Mouse (Mus musculus) heart, embryonic 11.5 days (tissue): ENCODE results near the gene Zswim5. TPM values are rescaled to one million over a fixed set of nuclear protein-coding genes. Genes with fewer than 3 reads are reported as not detected.

Experiments used
- ATAC-seq: fragments of 200-750 bp; cut with Nextera tagmentation; replicated peaks from 2 replicates; pipeline ENCODE4 v1.8.0; 2017; ENCODE audit warnings: moderate library complexity; ENCODE audit not compliant: insufficient number of reproducible peaks, low FRiP score, low TSS enrichment
- H3K27ac ChIP-seq: fragments of 300-500 bp; sonication (generic); 2 replicates; pipeline ENCODE4 v1.5.1; 2014; ENCODE audit warnings: mild to moderate bottlenecking, low read depth, low read length
- H3K27me3 ChIP-seq: fragments of 300-500 bp; sonication (generic); 2 replicates; pipeline ENCODE4 v1.6.1; 2014; ENCODE audit warnings: mild to moderate bottlenecking, low read length, mixed read lengths; ENCODE audit not compliant: control insufficient read depth, insufficient read depth
- H3K36me3 ChIP-seq: fragments of 300-500 bp; sonication (generic); 2 replicates; pipeline ENCODE4 v1.6.1; 2014; ENCODE audit warnings: mild to moderate bottlenecking, low read length, moderate library complexity, mixed read lengths; ENCODE audit not compliant: control insufficient read depth, insufficient read depth
- H3K4me1 ChIP-seq: fragments of 300-500 bp; sonication (generic); 2 replicates; pipeline ENCODE4 v1.6.1; 2014; ENCODE audit warnings: low read length; ENCODE audit not compliant: control insufficient read depth, insufficient read depth
- H3K4me2 ChIP-seq: fragments of 300-500 bp; sonication (generic); 2 replicates; pipeline ENCODE4 v1.6.1; 2014; ENCODE audit warnings: mild to moderate bottlenecking, moderate library complexity
- H3K4me3 ChIP-seq: fragments of 300-500 bp; sonication (generic); 2 replicates; pipeline ENCODE4 v1.5.1; 2014; ENCODE audit warnings: low read depth, low read length
- H3K9ac ChIP-seq: fragments of 300-500 bp; sonication (generic); 2 replicates; pipeline ENCODE4 v1.6.1; 2014; ENCODE audit warnings: mild to moderate bottlenecking, low read depth, low read length, moderate library complexity
- H3K9me3 ChIP-seq: fragments of 300-500 bp; sonication (generic); replicated peaks from 2 replicates; pipeline ENCODE4 v1.6.1; 2016; ENCODE audit warnings: low read length; ENCODE audit not compliant: control insufficient read depth
- WGBS: fragments of 180-500 bp; shearing (Covaris S2); extraction: QIAGEN DNeasy Blood & Tissue Kit; methylation state at CpG from one replicate; pipeline ENCODE4 v1.1.7; 2014; ENCODE audit not compliant: insufficient replicate concordance; 5-methylcytosine and 5-hydroxymethylcytosine counted together
- polyA plus RNA-seq: library from polyadenylated mRNA; unstranded; fragments of >200 nt; fragmentation: Nextera tagmentation; extraction: Ambion mirVana; gene quantifications from 2 replicates; pipeline ENCODE4 v1.2.1, GENCODE M21; 2014

Zswim5 gene
- polyA plus RNA-seq, 1 experiment from 2014 or later = 1.2 TPM

DNA sequence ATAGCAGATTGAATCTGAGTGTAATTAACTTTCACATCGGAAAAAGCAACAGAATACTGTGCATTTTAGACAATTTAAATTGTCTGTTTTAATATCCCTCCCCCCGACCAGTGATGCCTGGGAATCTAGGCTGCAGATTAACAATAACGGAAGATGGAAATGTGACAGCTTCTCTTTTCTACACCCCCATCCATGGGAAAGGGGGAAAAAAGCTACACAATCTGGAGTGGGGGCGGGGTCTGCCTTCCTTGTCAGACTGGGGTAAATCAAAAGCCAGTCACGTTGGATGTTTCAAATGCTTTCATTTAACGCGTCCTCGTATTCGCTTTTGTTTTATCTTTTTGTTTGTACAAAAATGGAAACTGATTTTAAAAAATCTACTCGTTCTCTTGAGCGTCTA is 1.3 kb downstream of the Zswim5 start:
- 7% methylated on average over 11 of the region's 11 CpGs for WGBS
- no peak overlapping the region for H3K27ac ChIP-seq
- peak overlapping the region; percentile 78 for H3K4me3 ChIP-seq
- peak overlapping the region; percentile 92 for H3K4me2 ChIP-seq
- no peak for ATAC-seq
- peak overlapping the region; percentile 72; the same call in 1 of the 2 replicates for H3K9ac ChIP-seq
- no peaks in the 10 kb centered on the region for H3K36me3 ChIP-seq
- peaks cover 4% of the 10 kb centered on the region; the same call in 1 of the 2 replicates for H3K27me3 ChIP-seq
- H3K9me3 ChIP-seq = no peaks in the 10 kb centered on the region
- H3K4me1 ChIP-seq = no peaks in the 10 kb centered on the region

DNA sequence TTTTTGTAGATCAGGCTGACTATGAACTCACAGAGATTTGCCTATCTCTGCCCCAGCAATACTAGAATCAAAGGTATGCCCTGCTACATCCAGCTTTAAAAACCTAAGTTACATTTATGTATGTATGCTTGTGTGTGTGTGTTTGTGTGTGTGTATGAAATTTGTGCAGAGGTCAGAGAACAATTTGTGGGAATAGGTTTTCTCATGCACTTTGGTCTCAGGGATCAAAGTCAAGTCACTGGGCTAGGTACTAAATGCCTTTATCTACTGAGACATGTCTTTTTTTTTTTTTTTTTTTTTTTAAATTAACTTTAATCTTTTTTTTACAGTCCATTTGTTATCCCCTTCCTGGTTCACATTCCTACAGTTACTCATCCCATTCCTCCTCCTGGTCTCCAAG is 5.5 kb downstream of the Zswim5 start:
- Histone ChIP-seq H3K36me3 (no peaks in the 10 kb centered on the region), H3K27me3 (no peaks in the 10 kb centered on the region), H3K27ac (no peak overlapping the region), H3K4me1 (no peaks in the 10 kb centered on the region), H3K9ac (no peak overlapping the region), H3K4me3 (no peak overlapping the region), H3K9me3 (no peaks in the 10 kb centered on the region), H3K4me2 (no peak overlapping the region)
- no peak for ATAC-seq

DNA sequence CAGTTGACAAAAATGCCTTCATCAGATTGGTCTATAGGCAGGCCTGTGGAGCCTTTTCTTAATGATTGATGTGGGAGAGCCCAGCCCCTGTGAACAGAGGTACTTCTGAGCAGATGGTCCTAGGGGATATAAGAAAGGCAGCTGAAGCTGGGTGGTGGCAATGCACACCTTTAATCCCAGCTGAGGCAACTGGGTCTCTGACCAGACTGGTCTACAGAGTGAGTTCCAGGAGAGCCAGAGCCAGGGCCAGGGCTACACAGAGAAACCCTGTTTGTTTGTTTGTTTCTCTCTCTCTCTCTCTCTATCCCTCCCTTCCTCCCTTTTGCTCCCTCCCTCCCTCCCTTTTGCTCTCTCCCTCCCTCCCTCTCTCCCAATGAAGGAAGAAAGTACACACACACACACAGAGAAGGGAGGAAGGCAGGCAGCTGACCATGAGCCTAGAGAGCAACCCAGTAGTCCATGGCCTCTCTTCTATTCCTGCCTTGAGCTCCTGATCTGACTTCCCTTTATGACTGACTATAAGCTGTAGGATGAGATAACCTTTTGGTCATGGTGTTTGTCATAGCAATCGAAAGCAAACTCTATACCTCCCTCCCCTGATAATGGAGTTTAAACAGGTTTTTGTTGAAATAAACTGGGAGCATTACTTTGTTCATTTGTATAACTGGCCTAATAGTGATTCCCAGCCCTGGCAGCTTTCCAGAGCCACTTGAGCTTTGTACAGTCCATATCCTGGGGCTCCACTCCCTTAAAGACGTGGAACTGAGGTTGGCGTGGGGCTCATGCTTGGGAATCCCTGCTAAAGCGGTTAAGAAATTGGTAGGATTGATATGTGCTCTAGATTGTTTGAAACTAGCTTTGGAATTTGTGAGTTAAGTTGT is 17.3 kb downstream of the Zswim5 start:
- Histone ChIP-seq H3K36me3 (no peaks in the 10 kb centered on the region), H3K27ac (no peak overlapping the region), H3K4me2 (no peak overlapping the region), H3K4me1 (no peaks in the 10 kb centered on the region), H3K4me3 (no peak overlapping the region), H3K27me3 (no peaks in the 10 kb centered on the region), H3K9ac (no peak overlapping the region), H3K9me3 (no peaks in the 10 kb centered on the region)
- 60% methylated on average over 4 of the region's 4 CpGs for WGBS
- ATAC-seq = no peak

DNA sequence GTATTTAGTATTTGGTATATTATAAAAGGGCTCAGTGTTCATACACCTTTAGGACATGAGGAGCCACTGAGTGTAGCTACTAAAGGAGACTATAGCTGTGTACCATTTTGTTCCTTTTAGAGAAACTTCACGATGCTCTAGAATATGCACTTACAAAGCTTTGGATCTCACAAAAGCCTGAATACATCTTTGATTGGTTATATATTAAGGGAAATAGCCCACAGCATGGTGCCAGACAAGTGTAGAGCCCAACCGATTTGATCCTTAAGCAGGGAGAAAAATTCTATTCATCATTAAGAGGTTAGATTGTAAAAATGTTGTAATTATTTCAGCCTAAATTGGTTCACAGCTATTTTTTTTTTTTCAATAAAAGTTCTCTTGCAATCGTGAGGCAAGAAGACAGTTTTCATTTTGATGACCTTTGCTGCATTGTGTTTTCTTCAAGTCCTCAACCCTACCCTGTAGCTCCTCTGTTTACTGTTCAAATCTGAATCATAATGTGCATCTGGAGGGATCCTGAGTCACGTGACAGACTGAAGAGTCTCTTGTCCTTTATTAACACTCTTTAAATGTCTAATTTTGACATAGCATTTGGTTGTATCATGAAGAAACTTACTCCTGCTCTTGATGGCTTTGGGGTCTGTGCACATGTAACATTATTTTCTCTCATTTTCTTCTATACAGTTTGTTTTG is 33.5 kb downstream of the Zswim5 start:
- no peaks in the 10 kb centered on the region for H3K36me3 ChIP-seq
- no peaks in the 10 kb centered on the region for H3K27me3 ChIP-seq
- H3K4me1 ChIP-seq = no peaks in the 10 kb centered on the region
- no peak for ATAC-seq
- no peak overlapping the region for H3K4me2 ChIP-seq
- H3K9ac ChIP-seq = no peak overlapping the region
- no peaks in the 10 kb centered on the region for H3K9me3 ChIP-seq
- WGBS = 69% methylated on average over 4 of the region's 4 CpGs
- H3K27ac ChIP-seq = no peak overlapping the region
- no peak overlapping the region for H3K4me3 ChIP-seq

DNA sequence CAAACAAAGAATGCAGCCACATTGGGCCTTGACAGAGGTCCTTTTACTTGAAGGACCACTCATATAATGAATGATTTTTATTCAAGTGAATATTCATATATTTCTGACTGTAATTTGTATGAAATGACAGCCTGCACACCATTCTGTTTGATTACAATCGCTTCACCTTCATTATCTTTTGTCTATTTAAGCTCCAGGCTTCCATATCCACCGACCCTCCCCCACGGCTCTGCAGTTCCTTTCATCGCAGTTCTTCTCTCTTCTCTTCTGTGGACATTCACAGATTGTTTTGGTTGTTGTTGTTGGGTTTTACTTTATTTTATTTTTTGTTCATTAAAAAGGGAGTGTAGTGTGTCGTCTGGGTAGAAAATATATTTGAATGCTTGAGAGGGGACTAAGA is 34.0 kb downstream of the Zswim5 start:
- ATAC-seq = no peak
- H3K36me3 ChIP-seq = no peaks in the 10 kb centered on the region
- no peak overlapping the region for H3K9ac ChIP-seq
- no peaks in the 10 kb centered on the region for H3K4me1 ChIP-seq
- no peaks in the 10 kb centered on the region for H3K27me3 ChIP-seq
- H3K27ac ChIP-seq = no peak overlapping the region
- no peak overlapping the region for H3K4me3 ChIP-seq
- no peaks in the 10 kb centered on the region for H3K9me3 ChIP-seq
- no peak overlapping the region for H3K4me2 ChIP-seq
- 63% methylated on average over 5 of the region's 5 CpGs for WGBS

DNA sequence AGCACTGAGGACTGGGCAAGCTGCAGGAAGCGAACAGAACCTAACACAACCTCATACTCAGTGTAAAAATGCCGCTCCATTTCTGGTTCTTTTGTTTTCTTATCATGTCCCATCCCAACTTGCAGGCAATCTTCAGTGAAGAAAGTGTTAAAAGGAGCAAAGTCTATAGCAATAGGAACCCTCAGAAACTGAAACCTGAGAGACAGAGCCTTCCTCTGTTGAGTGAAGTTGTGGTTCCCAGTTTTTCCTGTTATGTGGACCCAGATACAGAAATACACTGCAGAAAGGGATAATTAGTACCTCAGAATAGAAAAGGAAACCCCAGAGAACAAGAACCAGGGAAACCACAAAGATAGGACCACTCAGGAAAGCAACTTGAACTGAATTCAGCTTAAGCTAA is 36.1 kb downstream of the Zswim5 start:
- ATAC-seq = no peak

DNA sequence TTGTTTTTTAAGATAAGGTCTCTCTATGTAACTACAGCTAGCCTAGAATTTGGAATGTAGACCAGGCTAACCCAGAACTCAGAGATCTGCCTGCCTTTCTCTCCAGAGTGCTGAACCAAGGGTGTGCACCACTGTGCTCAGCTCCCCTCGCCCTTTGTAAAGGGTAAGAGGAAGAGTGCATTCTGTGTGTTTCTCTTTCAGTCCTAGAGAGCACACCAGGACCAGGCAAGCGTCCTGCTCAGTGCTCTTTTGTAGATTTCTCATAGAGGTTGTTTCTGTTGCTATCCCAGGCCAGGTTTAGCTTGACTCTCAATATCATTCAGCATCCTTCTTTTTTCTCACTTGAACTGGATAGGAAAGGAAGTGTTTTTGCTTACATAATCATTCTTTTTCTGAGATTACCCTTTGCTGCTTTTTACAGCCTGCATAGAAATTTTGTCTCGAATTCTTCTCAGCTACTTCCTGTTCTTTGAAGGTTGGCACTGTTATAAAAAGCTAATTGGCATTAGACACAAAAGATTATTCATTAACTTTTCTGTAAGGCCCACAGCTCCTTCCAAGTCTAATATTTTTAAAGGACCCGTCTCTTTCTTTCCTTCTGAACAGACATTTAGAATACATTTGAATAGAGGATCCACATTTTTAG is 51.0 kb downstream of the Zswim5 start:
- WGBS = 65% methylated on average over 4 of the region's 4 CpGs
- no peak for ATAC-seq

More for the DNA sequence above, 36.1 kb downstream of the Zswim5 start:
- Histone ChIP-seq H3K27me3 (no peaks in the 10 kb centered on the region), H3K36me3 (no peaks in the 10 kb centered on the region), H3K4me2 (no peak overlapping the region), H3K4me3 (no peak overlapping the region), H3K4me1 (no peaks in the 10 kb centered on the region), H3K27ac (no peak overlapping the region), H3K9ac (no peak overlapping the region), H3K9me3 (no peaks in the 10 kb centered on the region)
- 58% methylated on average over 2 of the region's 2 CpGs for WGBS

DNA sequence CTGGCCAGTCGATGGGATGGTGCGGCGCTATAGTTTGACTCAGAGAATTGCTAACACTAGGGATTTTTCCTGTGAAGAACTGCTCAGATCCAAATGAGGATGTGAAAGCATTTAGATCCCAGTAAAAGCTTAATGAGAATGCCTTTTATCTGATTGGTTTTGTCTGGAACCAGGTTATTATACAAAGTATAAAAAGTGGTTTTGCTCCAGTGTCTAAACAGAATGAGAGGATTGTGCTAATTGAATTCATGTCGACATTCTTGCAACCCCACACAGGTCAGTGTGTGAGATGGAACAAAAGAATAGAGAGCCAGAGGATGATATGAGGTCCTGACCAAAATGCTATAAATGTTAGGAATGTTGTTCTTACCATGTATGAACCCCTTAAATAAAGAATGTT is 62.4 kb downstream of the Zswim5 start:
- no peaks in the 10 kb centered on the region for H3K4me1 ChIP-seq
- H3K4me3 ChIP-seq = no peak overlapping the region
- no peaks in the 10 kb centered on the region for H3K9me3 ChIP-seq
- H3K27ac ChIP-seq = no peak overlapping the region
- H3K36me3 ChIP-seq = no peaks in the 10 kb centered on the region
- no peak for ATAC-seq
- H3K27me3 ChIP-seq = no peaks in the 10 kb centered on the region
- no peak overlapping the region for H3K9ac ChIP-seq
- no peak overlapping the region for H3K4me2 ChIP-seq
- 79% methylated on average over 4 of the region's 4 CpGs for WGBS

More for the DNA sequence above, 51.0 kb downstream of the Zswim5 start:
- no peak overlapping the region for H3K27ac ChIP-seq
- H3K4me3 ChIP-seq = no peak overlapping the region
- no peaks in the 10 kb centered on the region for H3K36me3 ChIP-seq
- no peaks in the 10 kb centered on the region for H3K4me1 ChIP-seq
- H3K9ac ChIP-seq = no peak overlapping the region
- no peaks in the 10 kb centered on the region for H3K9me3 ChIP-seq
- no peak overlapping the region for H3K4me2 ChIP-seq
- H3K27me3 ChIP-seq = no peaks in the 10 kb centered on the region
